Mouse (Mus musculus) adrenal gland, postnatal 14 days (tissue): ENCODE data around the gene Crim1. TPM values are rescaled to one million over a fixed set of nuclear protein-coding genes. Genes with fewer than 3 reads are reported as not detected.
"Not testable (repeated sequence)": the region's sequence is repeated elsewhere in the genome, so short reads cannot be mapped to it uniquely, and the experiment has no call there.

Source experiments
- DNase-seq: peaks from one replicate; pipeline ENCODE4 v3.0.0; 2021; ENCODE audit warnings: mixed read lengths
- total RNA-seq: library from RNA; stranded (reverse); gene quantifications from 2 replicates; pipeline ENCODE4 v1.2.3, GENCODE M21; 2021

The Crim1 gene
- total RNA-seq, 1 experiment from 2014 or later, result 36.7 TPM

DNA sequence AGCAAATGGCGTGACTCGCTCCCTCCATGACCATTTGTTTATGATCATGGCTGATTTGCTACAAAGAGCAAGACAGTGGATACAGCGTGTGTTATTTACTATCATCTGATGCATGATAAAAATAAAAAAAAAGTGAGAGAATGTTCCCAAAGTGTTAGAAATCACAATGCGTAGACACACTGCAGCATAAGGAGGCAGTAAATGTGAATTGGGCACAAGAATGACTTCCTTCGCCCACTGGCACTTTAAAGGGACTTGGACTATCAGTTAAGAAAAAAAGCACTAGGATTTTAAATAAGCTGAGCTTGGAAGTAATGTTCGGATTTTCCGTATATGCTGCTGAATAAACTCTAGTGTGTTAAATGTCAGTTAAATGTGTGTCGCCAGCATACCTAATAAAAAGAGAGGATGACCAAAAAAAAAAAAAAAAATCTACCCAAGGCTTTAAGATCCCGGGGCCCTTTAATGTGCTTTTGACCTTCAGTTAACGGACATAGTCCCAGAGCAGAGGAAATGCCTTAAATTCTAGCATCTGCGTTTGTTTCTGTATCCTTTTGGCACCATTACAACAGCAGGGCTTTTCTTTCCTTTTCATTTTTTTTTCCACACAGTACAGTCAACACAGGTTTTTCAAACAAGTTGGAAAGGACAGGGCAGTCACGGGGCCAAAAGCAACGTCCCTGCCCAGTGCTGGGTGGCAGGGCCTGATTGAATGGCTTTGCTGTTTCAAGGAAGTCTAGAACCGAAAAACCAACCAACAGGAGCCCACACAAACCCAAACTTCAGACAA lies 50.3 kb downstream of the Crim1 start:
- peak; percentile 52 for DNase-seq

DNA sequence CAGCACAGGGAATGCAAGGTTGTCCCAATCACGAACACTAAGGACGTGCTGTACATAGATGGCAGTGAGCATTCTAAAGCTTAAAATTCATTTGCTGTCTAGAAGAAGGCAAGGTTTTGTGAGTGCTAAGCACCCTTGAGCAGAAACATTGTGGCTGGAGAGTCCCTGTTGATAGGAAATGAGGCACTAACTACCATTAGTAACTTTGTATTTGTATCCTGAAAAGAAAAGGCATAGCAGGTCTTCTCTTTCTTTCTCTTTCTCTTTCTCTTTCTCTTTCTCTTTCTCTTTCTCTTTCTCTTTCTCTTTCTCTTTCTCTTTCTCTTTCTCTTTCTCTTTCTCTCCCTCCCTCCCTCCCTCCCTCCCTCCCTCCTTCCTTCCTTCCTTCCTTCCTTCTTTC lies 53.5 kb downstream of the Crim1 start:
- not testable (repeated sequence) for DNase-seq

DNA sequence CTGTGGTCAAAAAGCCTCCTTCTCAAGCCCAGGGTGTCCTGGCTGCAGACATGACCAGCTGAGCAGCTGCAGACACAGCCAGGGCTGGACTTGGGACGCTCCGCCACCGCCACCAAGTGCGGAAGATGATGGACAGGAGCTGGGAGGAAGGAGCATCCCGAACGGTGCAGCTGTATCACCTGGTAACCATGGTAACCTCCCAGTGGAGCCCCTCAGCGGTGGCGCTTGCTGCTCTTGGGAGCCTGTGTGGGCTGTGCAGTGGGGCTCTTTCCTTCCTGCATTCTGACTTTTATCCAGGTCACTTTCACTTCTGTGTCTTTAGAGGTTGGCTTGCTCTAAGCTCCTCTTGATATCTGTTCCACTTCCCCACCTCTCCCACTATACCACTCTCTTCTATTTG lies 54.2 kb downstream of the Crim1 start:
- DNase-seq, result no peak

DNA sequence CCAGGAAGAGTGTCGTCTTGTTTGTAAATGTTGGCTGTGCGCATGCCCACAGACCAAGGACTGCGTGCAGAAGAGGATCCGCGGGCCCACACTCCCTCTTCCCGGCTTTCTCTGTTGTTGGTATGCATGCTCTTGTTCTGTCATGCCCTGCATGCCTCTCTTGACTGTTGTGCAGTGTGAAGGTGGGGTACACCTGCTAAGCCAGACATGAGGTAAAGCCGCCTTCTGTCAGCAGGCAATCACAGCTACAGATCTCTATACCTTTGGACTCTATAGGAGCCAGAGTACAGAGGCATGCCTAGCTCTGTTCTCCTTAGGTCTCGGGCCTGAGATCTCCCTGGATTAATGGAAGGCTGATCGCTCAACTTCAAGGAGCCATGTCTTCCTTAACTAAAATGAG lies 55.7 kb downstream of the Crim1 start:
- DNase-seq, result no peak

DNA sequence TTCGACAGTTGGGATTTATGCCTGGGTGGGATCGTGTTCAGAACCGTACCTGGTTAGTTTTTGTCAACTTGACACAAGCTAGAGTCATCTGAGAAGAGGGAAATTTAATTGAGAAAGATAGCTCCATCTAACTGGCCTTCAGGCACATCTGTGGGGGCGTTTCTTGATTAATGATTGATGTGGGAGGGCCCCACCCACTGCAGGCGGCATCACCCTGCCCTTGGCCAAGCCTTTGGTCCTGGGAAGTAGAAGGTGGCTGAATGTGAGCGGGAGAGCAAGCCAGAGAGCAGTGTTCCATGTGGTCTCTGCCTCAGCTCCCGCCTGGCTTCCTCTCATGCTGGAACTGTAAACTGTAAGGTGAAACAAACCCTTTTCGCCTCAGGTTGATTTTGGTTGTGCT lies 56.5 kb downstream of the Crim1 start:
- DNase-seq, result no peak

DNA sequence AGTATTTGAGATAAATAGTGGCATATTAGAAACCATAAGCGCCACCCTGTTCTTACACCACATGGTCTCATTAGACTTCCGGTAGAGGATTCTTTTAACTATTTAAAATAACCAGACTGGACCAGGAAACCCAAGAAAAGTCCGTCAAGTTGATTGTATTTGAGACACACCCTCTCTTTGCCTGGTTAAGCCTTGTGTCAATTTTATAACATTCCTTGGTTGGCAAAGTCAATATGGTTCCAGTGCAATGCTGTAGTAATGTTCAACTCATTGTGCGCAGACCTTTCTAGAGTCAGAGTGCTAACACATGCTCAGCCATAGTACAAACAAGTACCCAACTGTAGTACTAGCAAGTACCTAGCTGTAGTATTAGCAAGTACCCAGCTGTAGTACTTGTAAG lies 61.6 kb downstream of the Crim1 start:
- DNase-seq, result no peak

DNA sequence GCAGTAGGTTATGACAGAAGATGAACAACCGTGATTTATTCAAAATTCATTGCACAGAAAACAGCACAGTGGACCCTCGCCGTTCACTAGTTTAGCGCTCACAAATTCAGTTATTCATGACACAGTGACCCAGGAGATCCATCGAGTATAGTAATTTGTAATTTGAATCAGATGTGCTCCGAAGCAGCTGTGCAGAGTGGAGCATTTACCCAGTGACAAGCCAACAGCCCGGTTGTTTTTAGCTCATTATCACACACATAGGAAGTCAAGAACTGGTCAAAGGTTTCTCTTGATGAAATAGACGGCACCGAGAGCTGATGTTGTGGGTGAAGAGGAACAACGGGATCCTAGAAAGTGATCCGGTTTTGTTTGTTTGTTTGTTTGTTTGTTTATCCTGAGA lies 64.1 kb downstream of the Crim1 start:
- no peak for DNase-seq

DNA sequence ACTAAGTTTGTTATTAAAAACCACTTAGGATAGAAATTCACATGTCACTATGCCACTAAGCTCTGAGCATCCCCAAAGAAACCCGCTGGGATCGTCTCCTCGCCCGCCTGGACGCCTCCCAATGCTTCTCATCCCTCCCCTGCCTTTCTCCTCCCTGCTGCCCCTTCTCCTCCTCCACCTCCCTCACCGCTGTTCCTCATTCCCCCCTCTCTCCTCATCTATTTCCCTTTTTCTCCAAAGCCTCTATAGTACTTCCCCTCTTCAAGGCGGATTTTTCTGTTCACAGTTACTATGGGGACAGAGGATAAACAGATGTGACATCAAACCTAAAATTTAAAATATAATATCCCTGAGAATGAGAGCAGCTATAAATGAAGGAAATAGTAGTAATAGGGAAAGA lies 65.1 kb downstream of the Crim1 start:
- no peak for DNase-seq

DNA sequence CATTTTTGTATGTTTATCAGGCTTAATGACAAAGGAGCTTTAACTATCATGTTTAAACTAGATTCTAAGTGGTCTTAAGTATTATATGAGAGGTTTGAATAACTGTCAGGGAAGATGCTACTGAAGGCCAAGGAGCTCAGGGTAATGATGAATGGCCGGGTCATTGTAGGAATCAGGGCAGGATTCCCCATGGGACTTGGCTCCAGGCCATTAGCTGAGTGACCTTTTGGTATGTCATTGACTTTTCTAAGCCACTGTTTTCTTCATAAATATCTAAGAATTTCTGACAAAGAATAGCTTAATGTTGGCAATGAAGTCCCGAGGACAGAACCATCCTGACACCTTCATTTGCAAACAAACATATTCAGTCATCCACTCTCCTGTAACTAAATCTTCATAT lies 66.2 kb downstream of the Crim1 start:
- peak; percentile 75 for DNase-seq

DNA sequence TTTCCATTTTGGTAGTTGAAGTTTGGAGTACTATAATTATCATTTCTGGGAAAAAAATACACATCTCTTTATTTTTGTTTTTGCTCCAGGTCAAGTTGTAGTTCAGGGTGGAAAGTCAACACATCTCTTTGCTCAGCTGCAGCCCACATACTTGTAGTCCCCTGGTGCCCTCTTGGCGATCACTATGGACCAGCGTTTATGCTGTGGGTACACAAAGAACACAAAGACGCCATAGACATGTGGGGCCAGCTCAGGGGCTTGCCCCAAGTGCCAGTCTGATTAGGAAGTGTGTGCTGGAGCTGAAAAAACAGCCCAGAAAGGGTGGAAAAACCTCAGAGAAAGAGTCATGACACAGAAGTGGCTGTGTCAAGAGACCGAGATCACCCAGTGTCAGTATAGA lies 68.5 kb downstream of the Crim1 start:
- DNase-seq, result no peak

DNA sequence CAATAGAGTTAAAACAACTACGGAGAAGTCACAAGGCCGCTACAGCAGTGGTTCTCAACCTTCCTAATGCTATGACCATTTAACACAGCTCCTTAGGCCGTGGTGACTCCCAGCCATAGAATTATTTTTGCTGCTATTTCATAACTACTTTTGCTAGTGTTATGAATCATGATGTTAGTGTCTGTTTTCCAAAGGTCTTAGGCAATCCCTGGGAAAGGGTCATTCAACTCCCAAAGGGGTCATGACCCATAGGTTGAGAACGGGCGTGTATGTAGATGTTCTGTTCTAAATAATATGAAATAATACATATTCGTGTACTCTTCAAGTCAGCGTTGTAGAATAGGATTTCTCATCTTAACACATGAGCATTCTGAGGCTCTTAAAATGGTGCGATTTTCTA lies 69.3 kb downstream of the Crim1 start:
- DNase-seq, result no peak

DNA sequence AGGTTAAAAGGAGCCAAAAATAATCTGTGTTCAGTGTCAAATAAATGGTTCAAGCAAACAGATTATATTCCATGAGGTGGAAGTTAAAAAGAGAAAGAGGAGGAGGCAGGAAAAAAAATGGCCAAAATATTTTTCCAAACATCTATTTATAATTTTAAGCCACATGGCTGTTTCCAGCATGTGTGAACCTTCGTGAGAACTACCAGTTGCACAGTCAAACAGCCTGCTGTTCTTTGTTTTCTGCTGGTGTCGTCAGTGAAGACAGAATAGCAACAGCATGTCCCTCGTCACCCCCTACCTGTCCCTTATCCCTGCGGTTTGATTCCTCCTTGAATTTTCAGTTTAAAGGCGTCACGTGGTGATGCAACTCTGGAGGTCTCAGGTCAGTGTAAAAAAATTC lies 70.0 kb downstream of the Crim1 start:
- no peak for DNase-seq

DNA sequence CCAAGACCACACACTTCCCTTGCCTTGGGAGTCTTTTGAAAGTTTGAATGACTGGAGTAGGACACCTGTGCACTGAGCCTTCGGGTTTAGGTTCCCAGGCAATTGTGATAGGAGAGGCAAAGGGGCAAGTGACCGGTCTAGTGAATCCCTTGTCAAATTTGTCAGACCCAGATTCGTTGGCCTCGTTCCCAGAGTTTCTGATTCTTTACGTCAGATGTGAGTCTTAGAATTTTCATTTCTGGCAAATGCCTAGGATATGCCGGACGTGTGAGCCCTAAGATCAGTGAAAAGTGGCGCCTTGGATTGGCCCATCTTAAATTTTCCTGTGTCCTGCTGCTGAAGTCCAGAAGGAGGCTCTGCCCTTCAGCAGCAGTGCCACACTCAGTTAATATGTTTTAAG lies 71.7 kb downstream of the Crim1 start:
- peak; percentile 23 for DNase-seq

DNA sequence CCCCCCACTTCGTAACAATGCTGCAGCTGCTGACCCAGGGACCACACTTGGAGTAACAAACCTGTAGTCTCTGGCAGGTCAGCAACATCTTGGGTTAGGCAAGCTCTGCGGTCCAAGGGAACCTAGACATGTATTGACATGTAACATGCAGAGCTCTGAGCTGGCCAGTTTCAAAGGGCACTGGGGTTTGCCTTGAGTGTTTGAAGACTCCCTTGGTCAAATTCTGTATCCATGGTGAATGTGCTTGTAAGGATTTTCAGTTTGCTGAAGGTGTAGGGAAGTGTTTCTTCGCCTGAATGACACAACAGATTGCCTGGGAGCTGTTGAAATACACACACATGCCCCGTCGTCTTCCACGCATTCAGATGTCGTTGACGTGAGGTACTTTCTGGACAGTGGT lies 72.1 kb downstream of the Crim1 start:
- no peak for DNase-seq

DNA sequence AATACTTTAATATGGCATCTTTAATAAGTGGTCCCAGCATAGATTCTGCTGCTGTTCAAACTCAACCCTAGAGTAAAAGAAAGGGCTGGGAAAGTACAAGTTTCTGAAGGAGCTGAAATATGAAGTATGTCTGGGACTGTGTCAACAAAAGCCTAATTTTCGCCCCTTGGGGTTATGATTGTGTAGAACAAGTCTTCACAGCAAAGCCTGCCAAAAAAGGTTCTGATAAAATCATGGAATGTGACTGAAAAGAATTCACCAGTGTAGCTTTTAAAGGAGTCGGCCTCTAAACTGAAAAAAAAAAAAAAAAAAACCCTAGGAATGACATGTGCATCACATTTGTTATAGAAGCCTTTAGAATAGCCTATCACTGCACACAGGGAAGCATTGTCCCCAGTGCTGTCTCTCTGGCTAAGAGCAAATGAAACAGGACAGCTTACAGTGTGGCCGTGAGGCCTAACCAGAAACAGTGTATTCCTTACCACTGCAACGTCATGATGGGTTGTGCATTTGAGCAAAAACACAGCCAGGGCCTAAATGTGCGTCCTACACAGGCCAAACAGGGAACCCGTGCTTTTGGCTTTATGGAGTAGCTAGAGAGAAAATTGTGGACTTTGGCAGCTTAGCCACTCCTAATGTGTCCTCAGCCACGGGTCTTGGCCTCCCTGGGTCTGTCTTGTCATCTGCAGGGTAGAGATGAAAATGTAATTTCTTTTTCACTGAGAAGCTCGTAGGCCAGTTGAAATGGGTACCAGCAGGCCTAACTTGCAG lies 72.8 kb downstream of the Crim1 start:
- DNase-seq, result no peak

DNA sequence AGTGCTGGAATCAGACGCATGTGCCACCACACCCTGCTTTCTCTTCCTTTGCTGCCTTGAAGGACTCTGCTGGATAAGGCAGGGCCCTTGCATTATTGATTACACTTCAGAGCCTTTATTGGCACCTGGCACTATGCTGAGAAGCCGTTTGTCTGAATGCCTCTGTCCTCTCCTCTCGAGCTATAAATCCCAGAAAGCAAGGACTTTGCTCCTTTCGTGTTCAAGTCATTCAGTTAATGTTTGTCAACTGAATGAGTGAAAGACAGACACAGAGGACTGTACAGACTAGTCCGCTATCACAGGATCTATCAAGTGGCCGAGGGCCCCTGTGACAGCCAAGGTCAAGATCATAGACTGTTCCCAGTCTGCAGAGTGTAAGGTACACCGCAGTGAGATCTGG lies 73.8 kb downstream of the Crim1 start:
- DNase-seq, result no peak

DNA sequence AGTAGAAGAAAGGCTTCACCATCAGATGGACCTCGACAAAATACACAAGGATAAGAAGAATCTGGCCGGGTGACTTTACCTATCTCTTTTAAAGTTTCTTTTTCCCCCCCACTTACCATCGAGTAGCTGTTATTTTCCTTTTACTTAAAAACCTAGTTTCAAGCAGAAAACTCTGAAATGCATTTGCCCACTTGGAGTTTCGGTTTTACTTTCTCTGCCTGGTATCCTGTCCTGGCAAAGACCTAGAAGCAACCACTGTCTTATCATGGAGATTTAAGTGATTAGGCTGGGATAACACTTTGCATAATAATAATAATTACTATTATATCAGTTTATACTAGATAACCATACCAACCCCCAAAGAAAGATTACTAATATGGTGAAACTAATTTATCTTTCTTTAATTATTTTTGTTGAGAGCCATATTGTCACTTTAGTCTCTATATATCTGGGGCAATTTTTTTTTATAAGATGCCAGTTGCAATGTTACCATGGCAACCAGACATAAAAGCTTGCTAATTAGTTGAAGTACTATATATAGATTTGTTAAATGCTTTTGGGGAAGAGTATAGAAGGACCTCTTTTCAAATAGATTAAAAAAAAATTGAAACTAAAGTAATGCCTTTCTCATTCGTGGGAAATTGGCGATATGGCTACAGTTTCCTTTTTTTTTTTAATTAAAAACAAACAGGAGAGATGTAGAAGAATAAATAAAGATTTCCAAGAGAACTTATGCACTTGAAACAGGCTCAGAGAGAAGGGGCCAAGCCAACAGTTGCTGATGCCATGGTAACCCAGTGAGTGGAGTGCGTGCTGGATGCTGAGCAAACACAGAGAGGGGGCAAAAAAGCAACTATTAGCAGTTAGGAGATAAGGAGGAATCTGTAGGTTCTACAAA lies 74.8 kb downstream of the Crim1 start:
- DNase-seq, result no peak

DNA sequence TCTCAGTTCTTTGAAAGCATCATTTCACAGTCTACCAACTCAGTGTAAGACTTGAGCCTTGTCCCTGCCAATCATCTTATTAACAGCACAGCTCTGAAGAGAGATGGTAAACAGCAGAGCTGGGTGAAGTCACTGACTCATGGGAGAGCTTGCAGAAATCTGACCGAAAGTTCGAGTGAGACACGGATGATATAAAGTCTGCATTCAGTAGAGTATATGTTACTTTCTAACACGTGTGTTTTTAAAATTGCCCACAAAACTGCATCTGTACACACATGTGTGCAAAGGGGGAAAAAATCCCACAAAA lies 75.4 kb downstream of the Crim1 start:
- no peak for DNase-seq

DNA sequence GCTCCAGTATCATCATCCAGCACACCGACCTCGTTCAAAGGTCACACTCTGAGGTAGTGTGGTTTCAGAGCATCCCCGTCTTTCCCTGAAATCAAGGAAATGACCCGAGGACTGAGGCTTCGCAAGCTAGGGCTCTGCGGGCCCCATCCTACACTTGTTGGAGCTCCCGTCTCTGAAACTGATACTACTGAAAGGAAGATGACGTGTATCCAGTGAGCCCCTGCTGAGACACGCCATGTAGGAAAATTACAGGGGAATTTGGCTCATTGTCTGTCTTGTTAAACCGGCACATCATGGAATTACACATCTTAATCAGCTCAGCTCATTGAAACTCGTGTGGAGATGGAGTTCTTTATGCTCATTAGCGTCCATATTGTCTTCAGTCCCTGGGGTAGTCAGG lies 79.1 kb downstream of the Crim1 start:
- DNase-seq, result no peak

DNA sequence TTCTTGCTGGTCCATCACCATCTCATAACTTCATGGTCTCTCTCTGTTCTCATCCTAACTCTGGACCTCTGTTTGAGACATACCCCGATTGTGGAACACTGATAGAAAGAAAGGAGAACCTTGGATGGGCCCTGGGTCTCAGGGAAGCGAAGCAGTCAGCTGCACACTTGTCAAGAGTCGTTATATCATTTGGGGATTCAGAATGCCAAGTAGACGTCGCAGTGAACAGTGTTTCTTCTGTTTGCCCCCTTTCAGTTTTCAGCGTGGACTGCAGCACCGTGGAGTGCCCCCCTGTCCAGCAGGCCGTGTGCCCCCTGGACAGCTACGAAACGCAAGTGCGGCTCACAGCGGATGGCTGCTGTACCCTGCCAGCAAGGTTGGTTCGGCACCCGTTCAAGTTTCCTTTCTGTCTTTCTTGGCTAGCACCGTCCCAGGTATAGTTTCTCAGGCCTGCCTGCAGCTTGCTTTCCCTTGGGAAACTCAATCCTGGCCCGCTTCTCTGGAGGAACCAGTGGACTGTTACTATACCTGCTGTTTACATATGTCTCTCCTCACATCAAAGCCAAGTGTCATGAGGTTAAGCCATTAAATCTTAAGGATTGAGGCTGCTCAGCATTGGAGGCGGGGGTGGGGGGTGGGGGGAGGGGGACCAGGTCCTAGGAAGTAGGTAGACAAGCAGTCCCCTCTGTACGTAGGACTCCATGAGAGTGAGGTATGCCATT lies 81.1 kb downstream of the Crim1 start:
- no peak for DNase-seq

DNA sequence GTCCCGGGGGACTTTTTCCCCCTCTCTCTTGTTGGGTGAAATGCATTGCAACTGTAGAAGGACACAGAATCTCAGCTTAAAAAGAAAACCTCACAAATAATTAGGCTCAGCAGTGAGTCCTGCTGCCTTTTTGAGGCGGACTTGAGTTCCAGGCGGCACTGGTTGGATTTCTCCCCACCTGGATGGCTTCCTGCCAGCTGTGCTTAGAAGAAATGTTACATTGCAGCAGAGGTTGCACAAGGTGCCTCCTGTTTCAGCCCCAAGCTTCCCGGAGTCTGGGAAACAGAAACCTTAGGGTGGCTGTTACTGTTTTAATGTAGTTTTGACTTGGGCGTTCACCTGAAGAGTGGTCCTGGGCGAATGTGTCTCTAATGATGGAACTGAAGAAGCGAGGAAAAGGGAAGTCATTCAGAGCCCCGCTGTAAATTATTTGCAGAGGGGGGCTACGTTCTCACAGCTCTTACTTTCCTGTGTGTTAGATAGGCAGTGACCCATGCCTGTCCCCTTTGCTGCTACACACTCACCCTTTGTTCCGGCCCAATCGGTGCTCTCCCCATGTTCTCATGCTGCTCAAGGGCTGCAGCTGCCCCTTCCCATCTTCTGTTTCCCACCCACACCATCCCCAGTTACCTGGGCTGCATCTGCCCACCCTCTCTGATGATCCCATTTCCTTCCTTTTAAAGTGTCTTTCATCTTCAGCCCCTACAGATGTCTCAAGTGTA lies 83.4 kb downstream of the Crim1 start:
- DNase-seq, result peak; percentile 37

DNA sequence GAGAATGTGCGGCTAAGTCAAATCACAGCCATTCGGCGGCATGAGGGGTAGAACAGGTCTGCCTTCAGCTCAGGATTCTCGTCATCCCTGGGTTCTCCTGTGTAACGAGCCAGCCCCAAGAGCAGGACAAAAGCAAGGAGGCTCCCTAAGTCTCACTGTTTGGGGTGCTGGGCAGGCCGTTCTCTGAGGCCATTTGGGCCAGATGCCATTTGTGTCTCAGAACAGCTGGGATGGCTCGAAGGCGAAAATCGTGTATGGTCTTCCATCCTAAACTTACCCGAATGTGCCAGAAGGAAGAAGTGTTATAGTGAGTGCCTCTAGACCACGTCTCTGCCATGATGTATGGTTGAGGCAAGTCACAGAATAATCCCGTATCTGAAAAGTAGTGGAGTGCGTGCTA lies 86.0 kb downstream of the Crim1 start:
- DNase-seq, result no peak
